In genomic region chr6:115591692-115592359, GRCm38 (mm10) we compare ENCODE assay signal across 21 mouse cellular contexts. TPM values are rescaled to one million over a fixed set of nuclear protein-coding genes. Genes with fewer than 3 reads are reported as not detected.
DNase-seq lines count a peak whose midpoint lies in the region; ATAC-seq lines count a peak whose summit lies in the region.
"Had no signal": no experiment of that assay in that cellular context is flagged by ENCODE, and none has a peak within 500 bp of the region (broad histone marks: within the 10 kb centered on the region; RNA-seq: fewer than 3 reads in every experiment).

No protein-coding gene starts in this region.

- ATAC-seq in kidney, embryonic 14.5 days (ENCODE audit: low FRiP score, low TSS enrichment), result peak; percentile 4; the same call in 1 of the 2 replicates
- ATAC-seq in intestine, embryonic 15.5 days, result peak; percentile 72
- ATAC-seq in liver, embryonic 13.5 days (ENCODE audit: low read depth), result 0 out of 2 replicates have a peak, but pooled peaks have one; percentile 36
- 0 out of 2 replicates have a peak, but pooled peaks have one; percentile 23 for ATAC-seq in stomach, embryonic 16.5 days (ENCODE audit: insufficient read depth, low FRiP score)
- ATAC-seq in megakaryocyte, adult 5-6 weeks (ENCODE audit: poor library complexity, severe bottlenecking), result no peak
- ATAC-seq: inflammation-experienced regulatory T-cells, adult 6 months had no signal

- H3K9ac ChIP-seq in kidney, embryonic 14.5 days (ENCODE audit: low read depth, low read length), result no peak overlapping the region
- peak overlapping the region; percentile 16; the same call in 1 of the 2 replicates for H3K9ac ChIP-seq in intestine, embryonic 15.5 days
- H3K9ac ChIP-seq in liver, embryonic 13.5 days, result peak overlapping the region; percentile 31; the same call in 1 of the 2 replicates
- H3K9ac ChIP-seq in stomach, embryonic 16.5 days (ENCODE audit: low read length), result peak overlapping the region; percentile 17; the same call in 1 of the 2 replicates
- H3K9ac ChIP-seq: hindbrain, embryonic 12.5 days; limb, embryonic 15.5 days had no signal

- 82% methylated on average over 19 of the region's 19 CpGs for WGBS in kidney, embryonic 14.5 days
- WGBS in intestine, embryonic 15.5 days, result 73% methylated on average over 19 of the region's 19 CpGs
- WGBS in liver, embryonic 13.5 days (ENCODE audit: insufficient replicate concordance), result 74% methylated on average over 19 of the region's 19 CpGs
- 75% methylated on average over 19 of the region's 19 CpGs for WGBS in stomach, embryonic 16.5 days

- H3K27me3 ChIP-seq in kidney, embryonic 14.5 days (ENCODE audit: control insufficient read depth, insufficient read depth, low read length), result no peaks in the 10 kb centered on the region
- H3K27me3 ChIP-seq in intestine, embryonic 15.5 days (replicated peaks), result no peaks in the 10 kb centered on the region
- H3K27me3 ChIP-seq in liver, embryonic 13.5 days, result no peaks in the 10 kb centered on the region
- no peaks in the 10 kb centered on the region for H3K27me3 ChIP-seq in stomach, embryonic 16.5 days (ENCODE audit: control insufficient read depth, insufficient read depth, low read length)
- H3K27me3 ChIP-seq: limb, embryonic 15.5 days had no signal

- H3K4me3 ChIP-seq in kidney, embryonic 14.5 days (ENCODE audit: low read length), result peak overlapping the region; percentile 8; the same call in 1 of the 2 replicates
- H3K4me3 ChIP-seq in intestine, embryonic 15.5 days (replicated peaks), result peak overlapping the region; percentile 30
- H3K4me3 ChIP-seq in liver, embryonic 13.5 days (replicated peaks), result peak overlapping the region; percentile 28
- H3K4me3 ChIP-seq in stomach, embryonic 16.5 days (replicated peaks; ENCODE audit: low read length), result peak overlapping the region; percentile 23
- H3K4me3 ChIP-seq: hindbrain, embryonic 12.5 days; limb, embryonic 15.5 days had no signal

- H3K4me2 ChIP-seq in kidney, embryonic 14.5 days (replicated peaks; ENCODE audit: low read depth, low read length), result peak overlapping the region; percentile 24
- H3K4me2 ChIP-seq in intestine, embryonic 15.5 days (replicated peaks), result peak overlapping the region; percentile 47
- H3K4me2 ChIP-seq in liver, embryonic 13.5 days, result peak overlapping the region; percentile 39
- peak overlapping the region; percentile 45 for H3K4me2 ChIP-seq in stomach, embryonic 16.5 days (ENCODE audit: low read depth, low read length)
- H3K4me2 ChIP-seq: hindbrain, embryonic 12.5 days; limb, embryonic 15.5 days had no signal

- DNase-seq in kidney, adult 18-20 months, result no peak
- DNase-seq in liver, embryonic 13.5 days, result no peak
- no peak for DNase-seq in right cerebral cortex, postnatal 36 days (ENCODE audit: low spot score in 2 of 2)
- DNase-seq: adrenal gland, postnatal 14 days; B cell, adult 2 months; cerebellum, adult 18-20 months; gastrocnemius, postnatal 25 days; lung, postnatal 14 days; thymus, postnatal 4 days had no signal

- H3K9me3 ChIP-seq in kidney, embryonic 14.5 days (ENCODE audit: control insufficient read depth, low read length), result no peaks in the 10 kb centered on the region
- no peaks in the 10 kb centered on the region for H3K9me3 ChIP-seq in intestine, embryonic 15.5 days
- H3K9me3 ChIP-seq in liver, embryonic 13.5 days (replicated peaks), result no peaks in the 10 kb centered on the region
- H3K9me3 ChIP-seq in stomach, embryonic 16.5 days (replicated peaks; ENCODE audit: control insufficient read depth, low read length), result no peaks in the 10 kb centered on the region
- H3K9me3 ChIP-seq: hindbrain, embryonic 12.5 days; limb, embryonic 15.5 days had no signal

- no peaks in the 10 kb centered on the region for H3K4me1 ChIP-seq in kidney, embryonic 14.5 days (ENCODE audit: control insufficient read depth, insufficient read depth, low read length)
- H3K4me1 ChIP-seq in intestine, embryonic 15.5 days (replicated peaks), result no peaks in the 10 kb centered on the region
- H3K4me1 ChIP-seq in liver, embryonic 13.5 days (replicated peaks), result 0 out of 2 replicates have a peak, but pooled peaks cover 4% of the 10 kb centered on the region
- H3K4me1 ChIP-seq in stomach, embryonic 16.5 days (ENCODE audit: control insufficient read depth, insufficient read depth, low read length), result peaks cover 3% of the 10 kb centered on the region; the same call in 1 of the 2 replicates
- H3K4me1 ChIP-seq: hindbrain, embryonic 12.5 days had no signal

- H3K36me3 ChIP-seq in kidney, embryonic 14.5 days (ENCODE audit: control insufficient read depth, insufficient read depth, low read length), result no peaks in the 10 kb centered on the region
- no peaks in the 10 kb centered on the region for H3K36me3 ChIP-seq in intestine, embryonic 15.5 days
- no peaks in the 10 kb centered on the region for H3K36me3 ChIP-seq in liver, embryonic 13.5 days
- H3K36me3 ChIP-seq in stomach, embryonic 16.5 days (ENCODE audit: control insufficient read depth, insufficient read depth, low read length), result no peaks in the 10 kb centered on the region
- H3K36me3 ChIP-seq: hindbrain, embryonic 12.5 days; limb, embryonic 15.5 days had no signal

- H3K27ac ChIP-seq in kidney, embryonic 14.5 days (ENCODE audit: low read depth, low read length), result no peak overlapping the region
- H3K27ac ChIP-seq in intestine, embryonic 15.5 days, result peak overlapping the region; percentile 80
- H3K27ac ChIP-seq in liver, embryonic 13.5 days, result no peak overlapping the region
- H3K27ac ChIP-seq in stomach, embryonic 16.5 days (ENCODE audit: low read length), result 0 out of 2 replicates have a peak overlapping the region, but pooled peaks have one; percentile 6
- H3K27ac ChIP-seq: hindbrain, embryonic 12.5 days; limb, embryonic 15.5 days had no signal

RNA-seq across cellular contexts. Expression of gene Mkrn2os, which starts 0.6 kb away (rescaled TPM):
- 5.2 and 5.8 TPM in 2 replicates for polyA plus RNA-seq in kidney, embryonic 14.5 days (2014; fragmentation: Nextera tagmentation; extraction: Ambion mirVana)
- polyA plus RNA-seq in intestine, embryonic 15.5 days (2015; fragmentation: Nextera tagmentation; extraction: Ambion mirVana), result 33.1 and 36.9 TPM in 2 replicates
- polyA plus RNA-seq in liver, embryonic 13.5 days (2015; fragmentation: Nextera tagmentation; extraction: Ambion mirVana), result 6.6 and 7.2 TPM in 2 replicates
- 13.3 and 15.4 TPM in 2 replicates for polyA plus RNA-seq in stomach, embryonic 16.5 days (2015; fragmentation: Nextera tagmentation; extraction: Ambion mirVana)
- total RNA-seq in megakaryocyte, adult 5-6 weeks (2015), result not detected in 2 replicates
- not detected in 2 replicates for total RNA-seq in megakaryocyte, adult 5-6 weeks (2017)
- total RNA-seq: layer of hippocampus, postnatal 25 days; left cerebral cortex, postnatal 25 days; megakaryocyte-erythroid progenitor cell, adult 5-6 weeks; midbrain, postnatal 0 days had no signal
- polyA plus RNA-seq: cortical plate, adult 2 months had no signal

RNA-seq across cellular contexts. Expression of gene Mkrn2, which starts 9.9 kb away (rescaled TPM):
- 18.7 and 33.4 TPM in 2 replicates for polyA plus RNA-seq in kidney, embryonic 14.5 days (2014; fragmentation: Nextera tagmentation; extraction: Ambion mirVana)
- polyA plus RNA-seq in intestine, embryonic 15.5 days (2015; fragmentation: Nextera tagmentation; extraction: Ambion mirVana), result 22.5 and 23.0 TPM in 2 replicates
- polyA plus RNA-seq in liver, embryonic 13.5 days (2015; fragmentation: Nextera tagmentation; extraction: Ambion mirVana), result 11.4 and 12.1 TPM in 2 replicates
- polyA plus RNA-seq in stomach, embryonic 16.5 days (2015; fragmentation: Nextera tagmentation; extraction: Ambion mirVana), result 27.0 and 30.4 TPM in 2 replicates
- total RNA-seq in megakaryocyte, adult 5-6 weeks (2015), result 5.4 and 8.7 TPM in 2 replicates
- 22.7 and 22.8 TPM in 2 replicates for total RNA-seq in megakaryocyte, adult 5-6 weeks (2017)

RNA-seq across cellular contexts. Expression of gene Tsen2, which starts 47.4 kb away (rescaled TPM):
- 26.1 and 33.4 TPM in 2 replicates for polyA plus RNA-seq in kidney, embryonic 14.5 days (2014; fragmentation: Nextera tagmentation; extraction: Ambion mirVana)
- 26.9 and 27.4 TPM in 2 replicates for polyA plus RNA-seq in intestine, embryonic 15.5 days (2015; fragmentation: Nextera tagmentation; extraction: Ambion mirVana)
- 15.6 and 16.8 TPM in 2 replicates for polyA plus RNA-seq in liver, embryonic 13.5 days (2015; fragmentation: Nextera tagmentation; extraction: Ambion mirVana)
- 23.7 and 26.1 TPM in 2 replicates for polyA plus RNA-seq in stomach, embryonic 16.5 days (2015; fragmentation: Nextera tagmentation; extraction: Ambion mirVana)
- total RNA-seq in megakaryocyte, adult 5-6 weeks (2015), result 2.9 and 3.0 TPM in 2 replicates
- 3.4 and 8.7 TPM in 2 replicates for total RNA-seq in megakaryocyte, adult 5-6 weeks (2017)

Comparison
In these comparisons a context has a peak if more than half of its experiments do, and no peak if none do; other contexts are left out.
1. H3K27ac ChIP-seq: peak in intestine, embryonic 15.5 days (single experiment) and stomach, embryonic 16.5 days (single experiment); none in kidney, embryonic 14.5 days (single experiment) and liver, embryonic 13.5 days (single experiment).
2. Peak in every context shown above with its lines, with median percentiles within 50 percentile points of each other: H3K4me2 ChIP-seq and H3K4me3 ChIP-seq.